Mouse (Mus musculus): ENCODE results near the gene Atp6v0a4. TPM values are rescaled to one million over a fixed set of nuclear protein-coding genes. Genes with fewer than 3 reads are reported as not detected.
A peak's percentile ranks its signal among the peaks of the same experiment; 100 is the strongest.

Atp6v0a4 gene
- polyA plus RNA-seq, 1 experiment from 2014 or later, result not detected

DNA sequence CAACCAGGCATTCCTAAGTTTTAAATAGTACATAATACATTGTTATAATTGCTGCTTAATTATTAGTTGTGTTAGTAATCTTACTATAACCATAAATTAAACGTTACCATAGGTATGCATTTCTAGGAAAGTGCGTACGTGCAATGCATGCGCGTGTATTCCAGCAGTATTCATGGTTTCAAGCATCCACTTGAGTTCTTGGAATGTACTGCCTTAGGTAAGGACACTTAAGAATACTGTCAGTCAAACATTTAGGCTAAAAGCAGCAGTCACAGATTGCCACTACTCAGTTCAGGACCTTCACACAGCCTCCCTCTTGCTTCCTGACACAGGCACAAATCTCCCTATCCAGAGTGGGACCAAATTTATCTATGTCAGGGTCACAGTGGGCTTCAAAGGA is 15.9 kb downstream of the Atp6v0a4 start:
- 86% methylated on average over 5 of the region's 5 CpGs for WGBS

GRCm38 (mm10) chr6:38105924-38106323 is 18.5 kb downstream of the Atp6v0a4 start:
- H3K9me3 ChIP-seq (replicated peaks; ENCODE audit: control insufficient read depth, low read length), result no peaks in the 10 kb centered on the region
- no peaks in the 10 kb centered on the region; the same call in 1 of the 2 replicates for H3K4me1 ChIP-seq (ENCODE audit: control insufficient read depth, insufficient read depth, low read length)
- DNase-seq (ENCODE audit: low spot score) (no peak), ATAC-seq (replicated peaks; ENCODE audit: insufficient number of reproducible peaks, low FRiP score, low TSS enrichment, low read depth) (no peak)
- no peaks in the 10 kb centered on the region for H3K27me3 ChIP-seq (ENCODE audit: control insufficient read depth, insufficient read depth, low read length)
- H3K9ac ChIP-seq (replicated peaks; ENCODE audit: low read length), result no peak overlapping the region
- H3K4me2 ChIP-seq (ENCODE audit: low read depth, low read length), result no peak overlapping the region
- no peak overlapping the region for H3K4me3 ChIP-seq (ENCODE audit: low read depth, low read length)
- WGBS, result 88% methylated on average over 9 of the region's 9 CpGs
- H3K36me3 ChIP-seq (replicated peaks; ENCODE audit: control insufficient read depth, insufficient read depth, low read depth, low read length), result no peaks in the 10 kb centered on the region
- H3K27ac ChIP-seq (replicated peaks; ENCODE audit: low read depth, low read length), result no peak overlapping the region

More for the DNA sequence above, 15.9 kb downstream of the Atp6v0a4 start:
- Histone ChIP-seq H3K27me3 (ENCODE audit: control insufficient read depth, insufficient read depth, low read length) (no peaks in the 10 kb centered on the region), H3K36me3 (replicated peaks; ENCODE audit: control insufficient read depth, insufficient read depth, low read depth, low read length) (no peaks in the 10 kb centered on the region), H3K4me1 (ENCODE audit: control insufficient read depth, insufficient read depth, low read length) (no peaks in the 10 kb centered on the region; the same call in 1 of the 2 replicates), H3K4me2 (ENCODE audit: low read depth, low read length) (no peak overlapping the region), H3K4me3 (ENCODE audit: low read depth, low read length) (no peak overlapping the region), H3K27ac (replicated peaks; ENCODE audit: low read depth, low read length) (no peak overlapping the region), H3K9ac (replicated peaks; ENCODE audit: low read length) (no peak overlapping the region), H3K9me3 (replicated peaks; ENCODE audit: control insufficient read depth, low read length) (no peaks in the 10 kb centered on the region)
- ATAC-seq (replicated peaks; ENCODE audit: insufficient number of reproducible peaks, low FRiP score, low TSS enrichment, low read depth) (no peak), DNase-seq (ENCODE audit: low spot score) (no peak)

- ATAC-seq (replicated peaks; ENCODE audit: insufficient number of reproducible peaks, low FRiP score, low TSS enrichment, low read depth) (no peak), DNase-seq (ENCODE audit: low spot score) (no peak)
- WGBS, result 60% methylated on average over 6 of the region's 6 CpGs
- no peak overlapping the region for H3K4me2 ChIP-seq (ENCODE audit: low read depth, low read length)
- H3K9me3 ChIP-seq (replicated peaks; ENCODE audit: control insufficient read depth, low read length), result no peaks in the 10 kb centered on the region
- H3K4me3 ChIP-seq (ENCODE audit: low read depth, low read length), result no peak overlapping the region
- H3K9ac ChIP-seq (replicated peaks; ENCODE audit: low read length), result no peak overlapping the region
- no peaks in the 10 kb centered on the region for H3K27me3 ChIP-seq (ENCODE audit: control insufficient read depth, insufficient read depth, low read length)
- H3K27ac ChIP-seq (replicated peaks; ENCODE audit: low read depth, low read length), result no peak overlapping the region
- no peaks in the 10 kb centered on the region for H3K4me1 ChIP-seq (ENCODE audit: control insufficient read depth, insufficient read depth, low read length)
- no peaks in the 10 kb centered on the region for H3K36me3 ChIP-seq (replicated peaks; ENCODE audit: control insufficient read depth, insufficient read depth, low read depth, low read length)
Measured at GRCm38 (mm10) chr6:38103775-38104174, 20.6 kb downstream of the Atp6v0a4 start.

DNA sequence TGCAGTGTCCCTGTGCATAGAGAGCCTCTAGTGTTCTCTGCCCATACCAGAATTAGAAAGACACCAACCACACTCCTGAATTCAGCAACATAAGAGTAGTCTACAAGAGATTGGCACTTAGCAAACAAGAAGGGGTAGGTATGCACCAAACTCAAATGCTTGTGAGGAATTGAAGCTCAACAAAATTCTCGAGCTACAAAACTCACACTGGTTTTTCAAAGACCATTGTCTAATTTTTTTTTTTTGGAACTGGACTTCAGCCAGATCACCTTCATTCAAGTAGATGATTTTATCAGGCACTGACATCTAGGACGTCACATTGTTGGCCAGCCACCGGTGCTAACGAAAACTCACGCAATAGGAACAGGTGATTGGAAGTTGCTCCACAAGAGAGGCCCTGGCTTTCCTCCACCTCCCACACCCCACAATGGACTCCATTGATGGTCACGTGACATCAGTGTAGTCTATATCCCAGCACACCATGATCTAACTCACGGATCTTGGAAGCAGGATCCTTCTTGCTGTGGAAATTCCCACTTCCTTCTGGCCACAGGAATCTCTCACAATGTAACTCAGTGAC is 22.1 kb downstream of the Atp6v0a4 start:
- ATAC-seq (replicated peaks; ENCODE audit: insufficient number of reproducible peaks, low FRiP score, low TSS enrichment, low read depth) (no peak), DNase-seq (ENCODE audit: low spot score) (no peak)
- Histone ChIP-seq H3K27me3 (ENCODE audit: control insufficient read depth, insufficient read depth, low read length) (no peaks in the 10 kb centered on the region), H3K4me1 (ENCODE audit: control insufficient read depth, insufficient read depth, low read length) (no peaks in the 10 kb centered on the region), H3K4me3 (ENCODE audit: low read depth, low read length) (no peak overlapping the region), H3K4me2 (ENCODE audit: low read depth, low read length) (no peak overlapping the region), H3K27ac (replicated peaks; ENCODE audit: low read depth, low read length) (no peak overlapping the region), H3K9me3 (replicated peaks; ENCODE audit: control insufficient read depth, low read length) (no peaks in the 10 kb centered on the region), H3K9ac (replicated peaks; ENCODE audit: low read length) (no peak overlapping the region), H3K36me3 (replicated peaks; ENCODE audit: control insufficient read depth, insufficient read depth, low read depth, low read length) (no peaks in the 10 kb centered on the region)
- WGBS, result 91% methylated on average over 7 of the region's 7 CpGs

- ATAC-seq (replicated peaks; ENCODE audit: insufficient number of reproducible peaks, low FRiP score, low TSS enrichment, low read depth) (0 out of 2 replicates have a peak, but pooled peaks have one; percentile 14), DNase-seq (ENCODE audit: low spot score) (no peak)
- WGBS, result 65% methylated on average over 5 of the region's 5 CpGs
- Histone ChIP-seq H3K4me3 (ENCODE audit: low read depth, low read length) (no peak overlapping the region), H3K9me3 (replicated peaks; ENCODE audit: control insufficient read depth, low read length) (no peaks in the 10 kb centered on the region), H3K27ac (replicated peaks; ENCODE audit: low read depth, low read length) (no peak overlapping the region), H3K27me3 (ENCODE audit: control insufficient read depth, insufficient read depth, low read length) (no peaks in the 10 kb centered on the region), H3K4me2 (ENCODE audit: low read depth, low read length) (no peak overlapping the region), H3K36me3 (replicated peaks; ENCODE audit: control insufficient read depth, insufficient read depth, low read depth, low read length) (no peaks in the 10 kb centered on the region), H3K9ac (replicated peaks; ENCODE audit: low read length) (no peak overlapping the region), H3K4me1 (ENCODE audit: control insufficient read depth, insufficient read depth, low read length) (no peaks in the 10 kb centered on the region)
Measured at GRCm38 (mm10) chr6:38096961-38097370, 27.4 kb downstream of the Atp6v0a4 start.

GRCm38 (mm10) chr6:38094701-38095100 is 29.7 kb downstream of the Atp6v0a4 start:
- DNase-seq (ENCODE audit: low spot score), result no peak
- H3K27me3 ChIP-seq (ENCODE audit: control insufficient read depth, insufficient read depth, low read length), result no peaks in the 10 kb centered on the region
- H3K36me3 ChIP-seq (replicated peaks; ENCODE audit: control insufficient read depth, insufficient read depth, low read depth, low read length), result no peaks in the 10 kb centered on the region
- WGBS, result 90% methylated on average over 10 of the region's 10 CpGs
- H3K4me2 ChIP-seq (ENCODE audit: low read depth, low read length), result no peak overlapping the region
- H3K27ac ChIP-seq (replicated peaks; ENCODE audit: low read depth, low read length), result no peak overlapping the region
- no peak overlapping the region for H3K9ac ChIP-seq (replicated peaks; ENCODE audit: low read length)
- no peak for ATAC-seq (replicated peaks; ENCODE audit: insufficient number of reproducible peaks, low FRiP score, low TSS enrichment, low read depth)
- H3K4me3 ChIP-seq (ENCODE audit: low read depth, low read length), result no peak overlapping the region
- H3K9me3 ChIP-seq (replicated peaks; ENCODE audit: control insufficient read depth, low read length), result no peaks in the 10 kb centered on the region
- no peaks in the 10 kb centered on the region for H3K4me1 ChIP-seq (ENCODE audit: control insufficient read depth, insufficient read depth, low read length)

GRCm38 (mm10) chr6:38092539-38092938 is 31.8 kb downstream of the Atp6v0a4 start:
- Histone ChIP-seq H3K4me1 (ENCODE audit: control insufficient read depth, insufficient read depth, low read length) (no peaks in the 10 kb centered on the region), H3K4me2 (ENCODE audit: low read depth, low read length) (no peak overlapping the region), H3K36me3 (replicated peaks; ENCODE audit: control insufficient read depth, insufficient read depth, low read depth, low read length) (no peaks in the 10 kb centered on the region), H3K27ac (replicated peaks; ENCODE audit: low read depth, low read length) (no peak overlapping the region), H3K9ac (replicated peaks; ENCODE audit: low read length) (no peak overlapping the region), H3K27me3 (ENCODE audit: control insufficient read depth, insufficient read depth, low read length) (no peaks in the 10 kb centered on the region), H3K9me3 (replicated peaks; ENCODE audit: control insufficient read depth, low read length) (no peaks in the 10 kb centered on the region), H3K4me3 (ENCODE audit: low read depth, low read length) (no peak overlapping the region)
- DNase-seq (ENCODE audit: low spot score) (no peak), ATAC-seq (replicated peaks; ENCODE audit: insufficient number of reproducible peaks, low FRiP score, low TSS enrichment, low read depth) (no peak)
- 90% methylated on average over 8 of the region's 8 CpGs for WGBS

DNA sequence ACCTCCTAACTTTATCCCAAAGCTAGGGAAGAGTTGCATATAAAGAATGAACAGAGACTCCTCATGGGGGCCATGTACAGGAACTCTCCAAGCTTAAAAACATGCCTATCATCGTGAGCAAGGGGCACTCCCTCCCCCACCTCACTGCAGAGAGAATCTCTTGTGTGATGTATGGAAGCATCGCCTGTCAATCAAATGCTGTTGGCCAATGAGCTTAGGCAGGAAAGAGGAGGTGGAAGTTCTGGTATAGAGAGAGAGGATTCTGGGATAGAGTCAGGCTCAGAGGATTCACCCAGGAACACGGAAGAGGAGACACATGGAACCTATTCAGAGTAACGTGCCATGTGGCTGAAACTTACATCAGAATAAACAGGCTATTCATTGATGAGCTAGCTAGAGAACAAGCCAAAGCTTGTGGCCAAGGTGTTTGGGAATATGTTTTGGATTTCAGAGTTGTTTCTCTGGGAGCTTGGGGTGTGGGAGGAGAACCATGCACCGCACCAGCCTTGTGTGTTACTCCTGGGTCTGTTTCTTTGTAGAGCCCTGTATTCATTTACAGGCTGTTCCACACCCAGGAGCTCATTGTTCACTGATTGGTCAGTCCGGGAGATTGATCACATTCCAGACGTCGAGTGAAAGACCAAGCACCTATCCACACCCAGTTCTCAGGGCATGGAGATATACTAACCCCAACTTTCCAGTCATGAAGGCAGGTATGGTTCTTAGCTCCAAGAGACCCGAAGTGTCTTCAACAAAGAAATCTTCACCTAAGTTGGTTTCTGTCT is 37.0 kb downstream of the Atp6v0a4 start:
- Histone ChIP-seq H3K9me3 (replicated peaks; ENCODE audit: control insufficient read depth, low read length) (no peaks in the 10 kb centered on the region), H3K36me3 (replicated peaks; ENCODE audit: control insufficient read depth, insufficient read depth, low read depth, low read length) (no peaks in the 10 kb centered on the region), H3K9ac (replicated peaks; ENCODE audit: low read length) (no peak overlapping the region), H3K27me3 (ENCODE audit: control insufficient read depth, insufficient read depth, low read length) (no peaks in the 10 kb centered on the region), H3K4me2 (ENCODE audit: low read depth, low read length) (no peak overlapping the region), H3K27ac (replicated peaks; ENCODE audit: low read depth, low read length) (no peak overlapping the region), H3K4me1 (ENCODE audit: control insufficient read depth, insufficient read depth, low read length) (no peaks in the 10 kb centered on the region), H3K4me3 (ENCODE audit: low read depth, low read length) (no peak overlapping the region)
- ATAC-seq (replicated peaks; ENCODE audit: insufficient number of reproducible peaks, low FRiP score, low TSS enrichment, low read depth) (no peak), DNase-seq (ENCODE audit: low spot score) (no peak)
- 77% methylated on average over 9 of the region's 9 CpGs for WGBS

Measured in embryonic facial prominence, embryonic 11.5 days (tissue).